Mouse (Mus musculus) forebrain, embryonic 12.5 days (tissue): ENCODE measurements around the gene Ankrd33. TPM values are rescaled to one million over a fixed set of nuclear protein-coding genes. Genes with fewer than 3 reads are reported as not detected.

Experiments used
- ATAC-seq: fragments of 200-750 bp; cut with Nextera tagmentation; 2 replicates; pipeline ENCODE4 v1.8.0; 2017; ENCODE audit warnings: moderate TSS enrichment; ENCODE audit not compliant: low FRiP score
- H3K27ac ChIP-seq: fragments of 300-500 bp; sonication (generic); 2 replicates; pipeline ENCODE4 v1.5.1; 2016; ENCODE audit warnings: mild to moderate bottlenecking
- H3K27me3 ChIP-seq: fragments of 300-500 bp; sonication (generic); 2 replicates; pipeline ENCODE4 v1.6.1; 2016; ENCODE audit warnings: mild to moderate bottlenecking
- H3K36me3 ChIP-seq: fragments of 300-500 bp; sonication (generic); replicated peaks from 2 replicates; pipeline ENCODE4 v1.6.1; 2016; ENCODE audit warnings: mild to moderate bottlenecking
- H3K4me1 ChIP-seq: fragments of 300-500 bp; sonication (generic); 2 replicates; pipeline ENCODE4 v1.6.1; 2016
- H3K4me2 ChIP-seq: fragments of 300-500 bp; sonication (generic); 2 replicates; pipeline ENCODE4 v1.6.1; 2016; ENCODE audit warnings: mild to moderate bottlenecking, moderate library complexity
- H3K4me3 ChIP-seq: fragments of 300-500 bp; sonication (generic); replicated peaks from 2 replicates; pipeline ENCODE4 v1.5.1; 2016; ENCODE audit warnings: mild to moderate bottlenecking
- H3K9ac ChIP-seq: fragments of 300-500 bp; sonication (generic); 2 replicates; pipeline ENCODE4 v1.6.1; 2016; ENCODE audit warnings: mild to moderate bottlenecking
- H3K9me3 ChIP-seq: fragments of 300-500 bp; sonication (generic); 2 replicates; pipeline ENCODE4 v1.6.1; 2016
- WGBS: fragments of 180-500 bp; shearing (Covaris S2); methylation state at CpG from one replicate; pipeline ENCODE4 v1.1.7; 2016; 5-methylcytosine and 5-hydroxymethylcytosine counted together
- polyA plus RNA-seq: library from polyadenylated mRNA; unstranded; fragments of >200 nt; fragmentation: Nextera tagmentation; extraction: Ambion mirVana; gene quantifications from 2 replicates; pipeline ENCODE4 v1.2.1, GENCODE M21; 2016

Ankrd33 gene
- polyA plus RNA-seq, 1 experiment from 2014 or later: not detected

DNA sequence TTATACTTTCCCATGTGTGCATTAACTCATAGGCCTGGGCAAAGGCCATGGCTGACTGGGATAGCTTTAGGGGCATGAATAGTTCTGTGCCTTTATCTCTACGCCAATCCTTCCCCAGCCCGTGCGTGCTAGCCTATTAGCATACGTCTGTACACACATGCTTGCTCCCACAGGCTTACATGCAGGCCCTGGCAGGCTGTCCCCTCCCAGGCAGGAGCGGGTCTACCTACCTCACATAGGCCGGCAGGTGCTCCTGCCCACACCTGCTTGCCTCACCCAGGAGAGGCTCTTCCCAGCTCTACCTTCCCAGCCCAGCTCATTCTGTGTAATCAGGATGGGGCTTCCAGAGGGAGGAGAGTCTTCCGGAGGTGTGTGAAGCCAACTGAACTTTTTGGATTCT, 46.0 kb downstream of the Ankrd33 start:
- Histone ChIP-seq H3K4me2 (no peak overlapping the region), H3K27ac (no peak overlapping the region; the same call in 1 of the 2 replicates), H3K9ac (no peak overlapping the region), H3K36me3 (no peaks in the 10 kb centered on the region), H3K4me1 (peaks cover 47% of the 10 kb centered on the region), H3K9me3 (peaks cover 7% of the 10 kb centered on the region; the same call in 1 of the 2 replicates), H3K27me3 (no peaks in the 10 kb centered on the region), H3K4me3 (no peak overlapping the region)
- WGBS: 74% methylated on average over 7 of the region's 7 CpGs
- no peak for ATAC-seq

DNA sequence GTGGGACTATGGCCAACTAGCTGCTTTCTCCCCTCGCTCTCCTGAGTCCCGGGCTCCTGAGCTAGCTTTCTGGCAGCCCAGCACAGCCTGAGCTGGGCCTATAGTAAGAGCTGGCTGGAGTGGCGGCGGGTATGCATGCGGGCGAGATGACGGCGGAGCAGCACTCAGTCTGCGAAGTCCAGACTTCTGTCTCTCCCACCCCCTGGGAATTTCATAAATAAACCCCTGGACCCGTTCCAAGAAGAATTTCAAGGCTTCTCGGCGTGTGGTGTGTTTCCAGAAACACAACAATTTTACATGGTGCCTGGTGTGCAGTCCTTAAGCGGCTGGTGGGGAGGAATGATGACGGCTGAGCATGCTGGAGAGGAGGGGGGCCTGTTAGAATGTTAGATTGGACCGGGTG, 47.5 kb downstream of the Ankrd33 start:
- Histone ChIP-seq H3K4me3 (no peak overlapping the region), H3K36me3 (no peaks in the 10 kb centered on the region), H3K9me3 (no peaks in the 10 kb centered on the region), H3K27me3 (no peaks in the 10 kb centered on the region), H3K9ac (no peak overlapping the region; the same call in 1 of the 2 replicates), H3K4me2 (no peak overlapping the region), H3K4me1 (peaks cover 47% of the 10 kb centered on the region), H3K27ac (peak overlapping the region; percentile 67; the same call in 1 of the 2 replicates)
- no peak for ATAC-seq
- 47% methylated on average over 15 of the region's 15 CpGs for WGBS

DNA sequence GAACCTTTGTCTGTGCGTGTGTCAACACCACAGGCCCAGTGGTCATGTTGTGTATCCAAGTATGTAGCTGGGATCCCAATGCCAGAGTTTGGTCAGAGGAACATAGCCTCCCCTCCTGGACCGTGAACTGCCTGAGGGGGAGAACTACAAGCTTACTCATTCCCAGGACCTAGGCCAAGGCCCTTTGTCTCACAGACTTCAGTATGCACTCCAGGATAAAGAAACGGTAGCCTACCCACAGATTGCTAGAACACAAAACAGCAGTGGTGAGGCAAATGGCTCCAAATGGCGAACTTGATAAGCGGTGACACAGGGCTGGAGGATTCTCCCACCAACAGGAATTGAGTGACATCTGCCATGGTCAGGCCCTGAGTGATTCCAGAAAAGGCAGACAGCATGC, 48.3 kb downstream of the Ankrd33 start:
- 54% methylated on average over 5 of the region's 5 CpGs for WGBS
- Histone ChIP-seq H3K4me3 (no peak overlapping the region), H3K4me2 (no peak overlapping the region), H3K9ac (no peak overlapping the region), H3K9me3 (no peaks in the 10 kb centered on the region), H3K4me1 (peaks cover 47% of the 10 kb centered on the region), H3K27ac (peak overlapping the region; percentile 67; the same call in 1 of the 2 replicates), H3K27me3 (no peaks in the 10 kb centered on the region), H3K36me3 (no peaks in the 10 kb centered on the region)
- no peak for ATAC-seq

DNA sequence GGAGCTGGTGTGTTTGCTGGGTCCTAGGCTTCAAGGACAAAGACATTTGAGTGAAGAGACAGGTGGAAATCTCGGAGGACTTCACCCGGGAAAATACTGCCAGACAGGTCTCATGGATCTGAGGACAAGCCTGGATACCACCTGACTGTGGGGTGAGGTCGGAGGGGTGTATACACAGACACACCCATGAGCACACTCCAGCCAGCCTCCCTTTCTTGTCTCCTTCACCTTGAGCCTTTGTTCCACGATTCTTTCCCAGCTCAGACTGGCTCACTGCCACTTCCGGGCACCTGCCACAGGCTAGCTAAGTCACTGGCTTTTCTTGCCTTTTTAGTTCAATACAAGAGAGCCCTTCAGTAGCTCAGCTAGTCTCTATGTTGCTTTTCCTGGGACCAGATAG, 48.7 kb downstream of the Ankrd33 start:
- Histone ChIP-seq H3K27ac (no peak overlapping the region), H3K4me2 (no peak overlapping the region), H3K27me3 (no peaks in the 10 kb centered on the region), H3K4me1 (peaks cover 47% of the 10 kb centered on the region), H3K4me3 (no peak overlapping the region), H3K9me3 (no peaks in the 10 kb centered on the region), H3K9ac (no peak overlapping the region), H3K36me3 (no peaks in the 10 kb centered on the region)
- 69% methylated on average over 5 of the region's 5 CpGs for WGBS
- ATAC-seq: no peak

DNA sequence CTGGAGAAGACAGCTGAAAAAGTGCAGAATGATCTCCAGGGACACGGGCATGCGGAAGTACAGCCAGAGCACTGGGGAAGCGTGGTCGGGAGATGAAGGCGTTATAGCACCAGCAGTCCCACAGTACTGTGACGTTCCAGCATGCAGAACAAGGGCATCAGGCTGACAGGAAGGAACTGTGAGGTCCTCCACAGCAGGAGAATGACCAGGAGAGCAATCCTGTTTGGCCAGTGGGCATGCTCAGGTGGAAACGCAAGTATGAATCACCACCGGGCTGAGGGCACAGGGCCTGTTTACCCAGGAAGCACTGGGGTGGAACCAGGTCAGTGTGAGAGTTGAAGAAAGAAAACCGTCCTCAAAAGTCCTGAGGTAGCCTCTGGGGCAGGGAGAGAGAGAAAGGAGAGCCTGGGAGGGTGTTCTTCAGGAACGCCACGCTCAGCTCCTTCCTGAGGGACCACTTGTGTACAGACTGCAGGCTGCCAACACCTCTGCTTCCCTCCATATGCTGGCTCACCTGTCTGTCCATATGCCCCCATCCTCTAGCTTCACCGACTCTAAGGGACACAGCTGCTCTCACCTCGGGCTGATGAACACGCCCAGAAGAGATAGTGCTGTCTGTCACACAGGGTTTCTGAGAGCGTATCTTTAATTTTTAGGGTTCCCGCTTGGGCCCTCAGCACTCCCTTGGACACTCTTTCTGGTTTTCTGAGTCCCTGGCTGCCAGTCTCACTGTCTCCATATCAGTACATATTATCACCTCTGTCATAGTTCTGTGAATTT, 50.3 kb downstream of the Ankrd33 start:
- ATAC-seq: no peak
- Histone ChIP-seq H3K9me3 (no peaks in the 10 kb centered on the region), H3K9ac (no peak overlapping the region), H3K36me3 (no peaks in the 10 kb centered on the region), H3K27me3 (no peaks in the 10 kb centered on the region), H3K4me3 (no peak overlapping the region), H3K27ac (no peak overlapping the region), H3K4me2 (no peak overlapping the region), H3K4me1 (peaks cover 31% of the 10 kb centered on the region)
- 78% methylated on average over 16 of the region's 16 CpGs for WGBS

DNA sequence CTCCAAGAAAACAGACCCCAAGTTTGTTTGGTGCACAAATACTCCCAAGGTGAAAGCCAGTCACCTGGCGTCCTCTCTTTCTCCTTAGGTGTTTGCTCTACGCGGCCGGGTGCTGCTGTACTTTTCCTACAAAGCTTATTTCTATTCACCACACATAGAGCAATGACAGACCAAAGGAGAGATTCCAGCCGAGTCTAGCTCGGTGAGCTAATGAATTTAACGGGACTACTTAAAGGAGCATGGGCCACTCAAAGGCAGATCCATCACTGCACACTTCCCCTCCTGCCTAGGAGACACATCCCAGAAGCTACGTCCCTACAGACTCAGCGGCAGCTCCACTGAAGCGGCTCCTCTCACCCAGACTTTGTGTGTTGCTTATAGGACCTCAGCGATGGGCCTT, 52.0 kb downstream of the Ankrd33 start:
- Histone ChIP-seq H3K27ac (no peak overlapping the region), H3K27me3 (peaks cover 9% of the 10 kb centered on the region), H3K36me3 (no peaks in the 10 kb centered on the region), H3K9ac (no peak overlapping the region), H3K9me3 (no peaks in the 10 kb centered on the region), H3K4me1 (peaks cover 19% of the 10 kb centered on the region), H3K4me2 (no peak overlapping the region), H3K4me3 (no peak overlapping the region)
- 67% methylated on average over 11 of the region's 11 CpGs for WGBS
- ATAC-seq: no peak

Other genes starting within 250 kb of the Ankrd33 start
- 19.3 and 20.7 TPM in 2 replicates for gene Scn8a, start 245.9 kb upstream of the Ankrd33 start, polyA plus RNA-seq
- not detected in 2 replicates for gene Gm47841, start 68.4 kb upstream of the Ankrd33 start, polyA plus RNA-seq
- 0.21 and 0.22 TPM in 2 replicates for gene Fignl2, start 37.2 kb upstream of the Ankrd33 start, polyA plus RNA-seq
- 6.4 and 6.5 TPM in 2 replicates for gene Acvrl1, start 12.8 kb downstream of the Ankrd33 start, polyA plus RNA-seq
- 14.5 and 18.4 TPM in 2 replicates for gene Acvr1b, start 58.3 kb downstream of the Ankrd33 start, polyA plus RNA-seq
- gene Grasp, start 108.4 kb downstream of the Ankrd33 start, polyA plus RNA-seq: 4.1 and 4.7 TPM in 2 replicates
- gene Nr4a1, start 138.5 kb downstream of the Ankrd33 start, polyA plus RNA-seq: 2.9 and 3.6 TPM in 2 replicates
- 61.9 and 63.2 TPM in 2 replicates for gene Atg101, start 168.5 kb downstream of the Ankrd33 start, polyA plus RNA-seq
- gene 6030408B16Rik, start 177.5 kb downstream of the Ankrd33 start, polyA plus RNA-seq: 0.27 and 0.28 TPM in 2 replicates